Mouse (Mus musculus) liver, embryonic 12.5 days (tissue): Measurements from ENCODE around the gene Neu4. TPM values are rescaled to one million over a fixed set of nuclear protein-coding genes. Genes with fewer than 3 reads are reported as not detected.
A peak's percentile ranks its signal among the peaks of the same experiment; 100 is the strongest.
"Not testable (repeated sequence)": the region's sequence is repeated elsewhere in the genome, so short reads cannot be mapped to it uniquely, and the experiment has no call there.

Source experiments
- ATAC-seq: fragments of 200-750 bp; cut with Nextera tagmentation; 2 replicates; pipeline ENCODE4 v1.8.0; 2017; ENCODE audit warnings: moderate number of reproducible peaks, mild to moderate bottlenecking, moderate library complexity
- H3K27ac ChIP-seq: fragments of 300-500 bp; sonication (generic); 2 replicates; pipeline ENCODE4 v1.5.1; 2016; ENCODE audit warnings: mild to moderate bottlenecking
- H3K27me3 ChIP-seq: fragments of 300-500 bp; sonication (generic); replicated peaks from 2 replicates; pipeline ENCODE4 v1.6.1; 2016; ENCODE audit warnings: mild to moderate bottlenecking, moderate library complexity
- H3K36me3 ChIP-seq: fragments of 300-500 bp; sonication (generic); 2 replicates; pipeline ENCODE4 v1.6.1; 2016; ENCODE audit warnings: mild to moderate bottlenecking, moderate library complexity
- H3K4me1 ChIP-seq: fragments of 300-500 bp; sonication (generic); 2 replicates; pipeline ENCODE4 v1.6.1; 2016
- H3K4me2 ChIP-seq: fragments of 300-500 bp; sonication (generic); 2 replicates; pipeline ENCODE4 v1.6.1; 2016; ENCODE audit warnings: mild to moderate bottlenecking, moderate library complexity
- H3K4me3 ChIP-seq: fragments of 300-500 bp; sonication (generic); 2 replicates; pipeline ENCODE4 v1.5.1; 2016; ENCODE audit warnings: mild to moderate bottlenecking, moderate library complexity
- H3K9ac ChIP-seq: fragments of 300-500 bp; sonication (generic); 2 replicates; pipeline ENCODE4 v1.6.1; 2016; ENCODE audit warnings: mild to moderate bottlenecking, moderate library complexity
- H3K9me3 ChIP-seq: fragments of 300-500 bp; sonication (generic); replicated peaks from 2 replicates; pipeline ENCODE4 v1.6.1; 2016; ENCODE audit warnings: mild to moderate bottlenecking, moderate library complexity
- WGBS: fragments of 180-500 bp; shearing (Covaris S2); methylation state at CpG from one replicate; pipeline ENCODE4 v1.1.7; 2016; ENCODE audit not compliant: insufficient replicate concordance; 5-methylcytosine and 5-hydroxymethylcytosine counted together
- polyA plus RNA-seq: library from polyadenylated mRNA; unstranded; fragments of >200 nt; fragmentation: Nextera tagmentation; extraction: Ambion mirVana; gene quantifications from 2 replicates; pipeline ENCODE4 v1.2.1, GENCODE M21; 2016

Gene Neu4
- polyA plus RNA-seq = not detected in 2 replicates

DNA sequence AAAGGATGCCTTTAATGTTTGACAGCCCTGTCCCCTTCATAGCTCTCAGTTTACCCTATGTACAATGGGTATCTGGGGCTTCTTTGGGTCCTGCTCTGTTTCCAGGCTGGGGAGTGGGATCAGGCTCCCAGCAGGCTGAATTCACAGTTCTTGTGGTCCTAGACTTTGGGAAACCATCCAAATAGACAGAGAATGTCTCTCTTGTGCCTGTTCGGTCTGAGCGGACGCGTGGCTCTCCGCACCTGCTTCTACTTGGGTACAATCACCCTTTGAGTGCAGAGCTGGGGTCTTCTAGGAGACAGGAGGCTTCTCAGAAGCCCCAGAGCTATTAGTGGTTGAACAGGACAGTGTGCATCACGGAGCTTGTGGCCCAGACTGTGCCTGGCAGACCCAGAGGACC lies at the start of gene Neu4:
Gene Neu4, plus strand, starts transcription at position 301 of the 400 bp plus-strand sequence.
- 69% methylated on average over 6 of the region's 6 CpGs for WGBS
- no peak within 1 kb of the TSS for H3K27ac ChIP-seq
- no peaks in the 10 kb centered on the region for H3K36me3 ChIP-seq
- no peak for ATAC-seq
- H3K9me3 ChIP-seq = no peaks in the 10 kb centered on the region
- no peaks in the 10 kb centered on the region for H3K4me1 ChIP-seq
- H3K27me3 ChIP-seq = no peaks in the 10 kb centered on the region
- no peak within 1 kb of the TSS for H3K9ac ChIP-seq
- H3K4me3 ChIP-seq = no peak within 1 kb of the TSS
- no peak within 1 kb of the TSS for H3K4me2 ChIP-seq

DNA sequence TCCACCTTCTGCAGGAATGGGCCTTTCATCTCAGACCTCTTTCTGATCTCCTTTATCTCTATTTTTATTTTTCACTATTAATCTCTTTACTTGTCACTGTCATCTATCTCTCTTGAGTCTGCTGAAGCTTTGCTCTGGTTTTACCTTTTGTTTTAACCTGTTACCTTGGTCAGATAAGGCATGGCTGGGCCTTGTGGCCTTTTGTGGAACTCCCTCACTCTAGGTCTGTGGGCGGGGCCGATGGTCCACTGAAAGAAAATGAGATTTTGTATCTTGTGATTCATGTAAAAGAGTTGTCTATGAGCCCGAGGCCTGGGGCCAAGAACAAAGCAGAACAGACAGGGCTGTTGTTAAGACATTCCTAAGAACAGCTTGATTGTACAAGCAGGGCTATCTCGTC lies 49.5 kb upstream of the Neu4 start:
- H3K27ac ChIP-seq, H3K4me2 ChIP-seq, H3K27me3 ChIP-seq, H3K9me3 ChIP-seq, H3K4me1 ChIP-seq, ATAC-seq, H3K36me3 ChIP-seq, H3K4me3 ChIP-seq, H3K9ac ChIP-seq: not testable (repeated sequence)
- no CpG with 5 or more reads among the region's 4 CpGs for WGBS

GRCm38 (mm10) chr1:93975764-93976163 lies 44.5 kb upstream of the Neu4 start:
- not testable (repeated sequence) for H3K9me3 ChIP-seq, H3K36me3 ChIP-seq, ATAC-seq, H3K4me3 ChIP-seq, H3K9ac ChIP-seq, H3K4me2 ChIP-seq, H3K27me3 ChIP-seq, H3K4me1 ChIP-seq, H3K27ac ChIP-seq
- WGBS = 22% methylated on average over 3 of the region's 4 CpGs

GRCm38 (mm10) chr1:93978287-93978686 lies 42.0 kb upstream of the Neu4 start:
- H3K4me1 ChIP-seq, H3K9ac ChIP-seq, H3K4me2 ChIP-seq, ATAC-seq, H3K4me3 ChIP-seq, H3K27me3 ChIP-seq, H3K36me3 ChIP-seq, H3K9me3 ChIP-seq, H3K27ac ChIP-seq: not testable (repeated sequence)
- WGBS = no CpG with 5 or more reads among the region's 7 CpGs

- H3K9me3 ChIP-seq, H3K4me3 ChIP-seq, ATAC-seq, H3K27ac ChIP-seq, H3K9ac ChIP-seq, H3K4me1 ChIP-seq, H3K4me2 ChIP-seq, H3K27me3 ChIP-seq, H3K36me3 ChIP-seq: not testable (repeated sequence)
- WGBS = no CpG with 5 or more reads among the region's 2 CpGs
Observed at GRCm38 (mm10) chr1:93980932-93981331, 39.3 kb upstream of the Neu4 start.

DNA sequence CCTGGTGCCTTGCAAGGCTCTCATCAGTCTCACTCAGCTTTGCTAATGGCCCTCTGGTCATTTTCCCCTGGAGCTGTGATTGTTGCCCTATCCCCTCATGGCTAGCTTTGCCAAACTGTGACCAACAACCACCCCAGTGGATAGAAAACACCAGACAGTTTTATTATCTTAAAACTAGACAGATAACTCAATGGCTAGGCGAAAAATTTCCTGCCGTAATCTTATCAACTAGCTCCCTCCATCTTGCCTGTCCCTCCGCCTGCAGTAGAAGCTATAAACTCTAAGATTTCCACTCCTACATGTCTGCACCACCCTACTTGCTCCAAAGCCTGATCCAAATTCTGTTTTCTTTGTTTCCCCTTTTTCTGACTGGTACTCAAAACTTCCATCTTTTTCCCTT lies 34.1 kb upstream of the Neu4 start:
- H3K27me3 ChIP-seq = no peaks in the 10 kb centered on the region
- no peaks in the 10 kb centered on the region for H3K4me1 ChIP-seq
- no peaks in the 10 kb centered on the region for H3K9me3 ChIP-seq
- H3K36me3 ChIP-seq = no peaks in the 10 kb centered on the region
- H3K9ac ChIP-seq = no peak overlapping the region
- no peak for ATAC-seq
- no peak overlapping the region for H3K4me3 ChIP-seq
- H3K4me2 ChIP-seq = no peak overlapping the region
- 36% methylated on average over 3 of the region's 3 CpGs for WGBS
- no peak overlapping the region for H3K27ac ChIP-seq

GRCm38 (mm10) chr1:93988786-93989185 lies 31.5 kb upstream of the Neu4 start:
- 34% methylated on average over 3 of the region's 3 CpGs for WGBS
- H3K9ac ChIP-seq = no peak overlapping the region
- H3K4me2 ChIP-seq = no peak overlapping the region
- no peaks in the 10 kb centered on the region for H3K9me3 ChIP-seq
- H3K36me3 ChIP-seq = no peaks in the 10 kb centered on the region
- H3K27ac ChIP-seq = no peak overlapping the region
- no peaks in the 10 kb centered on the region for H3K27me3 ChIP-seq
- H3K4me1 ChIP-seq = no peaks in the 10 kb centered on the region
- no peak overlapping the region for H3K4me3 ChIP-seq
- no peak for ATAC-seq

GRCm38 (mm10) chr1:93990209-93990608 lies 30.0 kb upstream of the Neu4 start, which contains the start of gene Gal3st2c:
TSS of gene Gal3st2c (plus strand) at chr1:93990509.
- H3K27ac ChIP-seq, H3K4me2 ChIP-seq, ATAC-seq, H3K9ac ChIP-seq, H3K36me3 ChIP-seq, H3K9me3 ChIP-seq, H3K4me3 ChIP-seq, H3K4me1 ChIP-seq, H3K27me3 ChIP-seq: not testable (repeated sequence)
- 67% methylated on average over 7 of the region's 8 CpGs for WGBS

GRCm38 (mm10) chr1:93991068-93991467 lies 29.2 kb upstream of the Neu4 start:
- not testable (repeated sequence) for H3K9ac ChIP-seq, H3K4me3 ChIP-seq, H3K4me2 ChIP-seq, H3K36me3 ChIP-seq, H3K9me3 ChIP-seq, H3K27ac ChIP-seq, H3K4me1 ChIP-seq, H3K27me3 ChIP-seq
- 14% methylated on average over 2 of the region's 2 CpGs for WGBS
- ATAC-seq = peak; percentile 21; the same call in 1 of the 2 replicates

GRCm38 (mm10) chr1:93991491-93991890 lies 28.8 kb upstream of the Neu4 start:
- H3K27me3 ChIP-seq = not testable (repeated sequence)
- 52% methylated on average over 3 of the region's 3 CpGs for WGBS

DNA sequence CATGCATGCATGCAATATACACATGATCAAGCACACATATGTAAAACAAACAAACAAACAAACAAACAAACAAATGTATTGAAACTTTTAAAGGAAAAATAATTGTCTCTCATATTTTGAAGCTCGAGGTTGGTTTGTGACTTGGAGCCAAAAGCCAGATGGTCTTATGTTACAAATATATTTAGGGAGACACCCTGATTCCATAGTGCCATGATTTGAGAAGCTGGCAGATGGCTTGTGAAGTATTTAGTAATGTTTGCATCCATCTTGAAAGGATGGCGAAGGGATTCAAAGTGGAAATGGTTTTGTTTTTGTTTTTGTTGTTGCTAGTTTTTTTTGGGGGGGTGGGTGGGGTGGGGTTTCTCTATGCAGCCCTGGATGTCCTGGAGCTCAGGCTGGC lies 19.2 kb upstream of the Neu4 start:
- Histone ChIP-seq H3K4me3 (no peak overlapping the region), H3K4me2 (no peak overlapping the region), H3K9me3 (no peaks in the 10 kb centered on the region), H3K27me3 (no peaks in the 10 kb centered on the region), H3K36me3 (no peaks in the 10 kb centered on the region), H3K9ac (no peak overlapping the region), H3K27ac (no peak overlapping the region), H3K4me1 (no peaks in the 10 kb centered on the region)
- no peak for ATAC-seq
- 49% methylated on average over 2 of the region's 2 CpGs for whole genome bisulfite sequencing

More at GRCm38 (mm10) chr1:93991491-93991890, 28.8 kb upstream of the Neu4 start:
- not testable (repeated sequence) for H3K9me3 ChIP-seq, H3K27ac ChIP-seq, H3K36me3 ChIP-seq, H3K9ac ChIP-seq, H3K4me2 ChIP-seq, ATAC-seq, H3K4me3 ChIP-seq, H3K4me1 ChIP-seq

DNA sequence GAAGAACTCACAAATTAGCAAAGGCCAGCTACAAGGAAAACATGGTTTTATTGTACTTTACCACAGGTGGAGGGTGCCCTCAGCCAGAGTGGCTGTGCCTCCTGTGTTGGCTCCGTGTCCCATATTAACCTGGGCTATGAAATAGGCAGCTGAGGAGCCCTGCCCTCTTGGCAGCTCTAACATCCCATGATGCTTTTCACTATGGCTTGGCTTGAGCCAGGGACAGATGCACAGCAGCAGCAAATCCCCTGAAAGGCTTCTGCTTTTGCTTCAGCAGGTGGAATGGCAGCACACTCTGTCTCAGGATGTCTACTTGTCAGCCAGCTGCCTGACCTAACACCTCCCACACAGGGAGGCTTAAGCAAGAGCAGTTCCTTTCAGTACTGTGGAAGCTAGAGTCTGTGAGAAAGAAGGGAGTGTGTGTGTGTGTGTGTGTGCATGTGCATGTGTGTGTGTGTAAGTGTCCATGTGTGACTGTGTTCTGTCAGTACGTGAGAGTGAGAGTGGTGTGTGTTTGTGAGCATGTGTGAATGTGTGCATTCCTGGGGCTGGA lies 14.2 kb upstream of the Neu4 start:
- not testable (repeated sequence) for H3K9me3 ChIP-seq, H3K4me2 ChIP-seq, H3K9ac ChIP-seq, ATAC-seq, H3K4me1 ChIP-seq, H3K27ac ChIP-seq, H3K36me3 ChIP-seq, H3K4me3 ChIP-seq, H3K27me3 ChIP-seq
- WGBS = 64% methylated on average over 2 of the region's 2 CpGs

DNA sequence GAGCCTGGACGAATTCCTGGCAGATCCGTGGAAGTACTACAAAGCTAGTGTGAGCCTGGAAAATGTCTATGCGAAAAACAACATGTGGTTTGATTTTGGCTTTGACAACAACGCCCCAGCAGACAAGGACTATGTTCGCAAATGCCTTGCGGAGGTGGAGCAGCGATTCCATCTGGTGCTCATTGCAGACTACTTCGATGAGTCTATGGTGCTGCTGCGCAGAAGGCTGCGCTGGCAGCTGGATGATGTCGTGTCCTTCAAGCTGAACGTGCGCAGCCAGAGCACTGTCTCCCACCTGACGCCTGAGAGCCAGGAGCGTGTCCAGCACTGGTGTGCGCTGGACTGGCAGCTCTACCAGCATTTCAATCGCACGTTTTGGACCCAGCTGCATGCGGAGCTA lies 11.4 kb upstream of the Neu4 start:
- ATAC-seq, H3K9ac ChIP-seq: not testable (repeated sequence)
- 79% methylated on average over 16 of the region's 19 CpGs for WGBS

More for the DNA sequence above, 11.4 kb upstream of the Neu4 start:
- not testable (repeated sequence) for H3K9me3 ChIP-seq, H3K27me3 ChIP-seq, H3K4me3 ChIP-seq, H3K4me2 ChIP-seq, H3K36me3 ChIP-seq, H3K4me1 ChIP-seq, H3K27ac ChIP-seq
